Mouse (Mus musculus) E14TG2a.4 (cell line): ENCODE data around the gene Glt1d1.

Experiments
- CTCF ChIP-seq: conservative IDR thresholded peaks from 2 replicates; pipeline ENCODE4 v1.5.1; 2014; ENCODE audit warnings: low read length
- NANOG ChIP-seq: IDR thresholded peaks from 2 replicates; pipeline ENCODE4 v1.6.1; 2014; ENCODE audit warnings: borderline replicate concordance, low read length, mixed read lengths

GRCm38 (mm10) chr5:127641185-127641958 is 9.3 kb downstream of the Glt1d1 start:
- no peak for TF ChIP-seq CTCF
- no peak for TF ChIP-seq NANOG
